Mouse (Mus musculus) layer of hippocampus, postnatal 36 days (tissue): ENCODE measurements at regions not wholly inside any gene's neighbourhood (a gene's known extent, or its start where the extent isn't known, plus 50 kb on each side); places are given as distances from the start of the nearest gene placed in this dataset.
"Not testable (repeated sequence)": the region's sequence is repeated elsewhere in the genome, so short reads cannot be mapped to it uniquely, and the experiment has no call there.

Experiments
- DNase-seq, 2 experiments: peaks; one replicate each; pipeline ENCODE4 v3.0.0; 2022

- no peak for DNase-seq
These were observed 52.1 kb upstream of the Map3k1 start for GRCm38 (mm10) chr13:111860931-111861330.

- no peak for DNase-seq
These were observed 53.5 kb upstream of the Map3k1 start for GRCm38 (mm10) chr13:111862316-111862715.

- no peak for DNase-seq
These were observed 57.2 kb upstream of the Map3k1 start for GRCm38 (mm10) chr13:111865956-111866355.

DNA sequence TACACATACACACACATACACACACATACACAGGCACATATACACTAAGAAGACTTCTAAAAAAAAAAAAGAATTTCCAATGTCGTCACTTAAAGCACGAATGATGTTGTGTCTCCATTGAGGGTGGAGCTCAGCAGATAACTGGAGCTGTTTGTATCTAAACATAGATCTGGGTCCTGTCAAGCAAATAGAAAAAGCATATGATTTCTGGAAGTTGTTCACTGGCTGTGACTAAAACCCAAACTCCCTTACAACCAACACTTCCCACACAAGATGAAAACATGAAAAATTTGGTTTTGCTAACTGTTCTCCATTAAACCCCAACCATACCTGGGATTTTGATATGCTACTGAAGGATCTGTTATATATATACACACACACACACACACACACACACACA lies 58.5 kb upstream of the Map3k1 start:
- no peak for DNase-seq

DNA sequence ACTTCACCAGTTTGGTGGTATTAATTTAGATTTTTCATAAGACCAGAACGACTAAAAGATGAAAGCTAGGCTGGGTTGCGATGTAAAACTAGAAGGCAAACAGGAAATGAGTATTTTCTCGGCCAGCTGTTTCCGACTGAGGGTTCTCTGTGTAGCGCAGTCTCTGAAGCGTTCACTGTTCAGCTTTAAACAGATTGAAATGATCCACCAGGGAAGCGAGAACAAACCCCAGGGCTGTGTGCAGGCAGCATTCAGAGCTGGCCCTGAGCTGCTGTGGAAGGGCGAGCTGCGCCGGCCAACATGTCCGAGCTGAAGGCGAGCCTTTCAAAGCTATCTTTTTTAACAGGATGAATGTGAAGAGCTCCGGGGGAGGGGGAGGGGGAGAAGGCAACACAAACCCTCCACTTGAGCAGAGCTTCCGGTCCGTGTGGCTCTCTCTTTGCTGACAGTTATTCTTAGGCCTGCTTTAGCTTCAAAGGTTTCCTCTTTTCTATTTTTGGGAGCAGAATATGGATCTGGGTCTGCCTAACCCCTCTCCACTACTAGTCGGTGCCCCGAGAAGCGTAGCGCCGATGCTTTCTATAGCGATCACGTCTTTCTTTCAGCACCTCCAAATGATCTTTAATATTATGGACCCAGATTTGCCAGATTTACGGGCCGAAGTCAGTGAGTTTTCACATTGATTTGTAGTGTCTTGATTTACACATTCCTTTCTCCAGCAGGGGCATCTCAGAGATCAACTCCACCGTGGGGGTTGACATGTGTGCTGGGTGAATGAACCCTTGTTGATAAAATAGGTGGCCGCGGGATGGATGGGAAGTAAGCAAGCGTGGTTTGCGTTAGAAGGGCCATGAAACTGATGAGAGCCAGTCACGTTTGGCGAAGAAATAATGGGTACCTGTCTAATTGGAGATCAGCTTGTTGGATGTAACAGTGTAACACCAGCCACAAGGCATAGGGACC lies 59.3 kb upstream of the Map3k1 start:
- DNase-seq: peak; percentile 12 to 25

GRCm38 (mm10) chr13:111868947-111869346 lies 60.2 kb upstream of the Map3k1 start:
- DNase-seq: no peak

DNA sequence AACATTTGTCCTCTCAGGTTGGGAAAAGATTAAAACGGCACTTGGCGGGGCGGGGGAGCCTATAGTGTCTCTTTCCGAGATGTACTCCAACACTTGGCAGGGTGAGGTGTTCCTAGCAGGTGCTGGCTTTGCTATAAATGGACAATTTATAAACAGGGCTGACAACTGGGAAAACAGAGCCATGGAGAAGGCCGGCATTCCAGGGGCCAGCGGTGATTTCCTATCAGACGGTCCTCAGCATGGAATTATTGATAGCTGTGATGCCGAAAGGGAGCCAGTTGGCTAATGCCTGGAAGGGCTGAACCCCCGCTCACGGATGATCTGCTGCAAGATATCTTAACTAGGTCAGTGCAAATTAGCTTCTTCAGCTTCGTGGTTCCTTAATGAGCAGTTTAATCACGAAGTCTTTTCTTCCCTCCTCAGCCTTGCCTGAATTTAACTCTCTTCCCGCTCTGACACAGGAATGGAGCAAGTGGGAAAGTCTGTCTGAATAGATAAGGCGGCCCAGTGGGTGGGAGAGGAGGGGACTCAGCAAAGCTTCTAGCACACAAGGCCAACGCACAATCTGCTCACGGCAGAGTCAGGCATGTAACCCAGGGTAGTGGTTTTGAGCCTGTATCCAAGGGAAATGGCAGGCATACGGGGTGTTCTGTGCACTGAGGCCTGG lies 61.1 kb upstream of the Map3k1 start:
- peak; percentile 57 to 64 for DNase-seq

DNA sequence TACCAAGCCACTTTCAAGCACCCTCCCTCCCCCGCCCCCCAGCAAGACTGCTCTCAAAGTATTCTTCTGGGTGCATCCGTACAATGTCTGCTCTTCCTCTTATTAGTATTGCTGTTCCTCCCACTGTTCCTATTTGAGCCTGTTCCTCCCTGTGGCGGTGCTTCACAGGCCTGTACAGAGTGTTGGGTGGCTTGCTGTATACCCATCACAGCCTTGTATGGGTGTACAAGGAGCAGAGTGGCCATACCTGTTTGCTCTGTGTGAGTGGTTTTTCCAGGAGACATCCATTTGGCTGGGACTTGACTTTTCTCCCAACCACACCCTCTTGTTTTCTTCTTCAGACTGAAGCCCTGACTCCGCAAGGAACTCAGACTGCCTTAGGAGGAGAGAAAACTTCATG lies 61.7 kb upstream of the Map3k1 start:
- no peak for DNase-seq

DNA sequence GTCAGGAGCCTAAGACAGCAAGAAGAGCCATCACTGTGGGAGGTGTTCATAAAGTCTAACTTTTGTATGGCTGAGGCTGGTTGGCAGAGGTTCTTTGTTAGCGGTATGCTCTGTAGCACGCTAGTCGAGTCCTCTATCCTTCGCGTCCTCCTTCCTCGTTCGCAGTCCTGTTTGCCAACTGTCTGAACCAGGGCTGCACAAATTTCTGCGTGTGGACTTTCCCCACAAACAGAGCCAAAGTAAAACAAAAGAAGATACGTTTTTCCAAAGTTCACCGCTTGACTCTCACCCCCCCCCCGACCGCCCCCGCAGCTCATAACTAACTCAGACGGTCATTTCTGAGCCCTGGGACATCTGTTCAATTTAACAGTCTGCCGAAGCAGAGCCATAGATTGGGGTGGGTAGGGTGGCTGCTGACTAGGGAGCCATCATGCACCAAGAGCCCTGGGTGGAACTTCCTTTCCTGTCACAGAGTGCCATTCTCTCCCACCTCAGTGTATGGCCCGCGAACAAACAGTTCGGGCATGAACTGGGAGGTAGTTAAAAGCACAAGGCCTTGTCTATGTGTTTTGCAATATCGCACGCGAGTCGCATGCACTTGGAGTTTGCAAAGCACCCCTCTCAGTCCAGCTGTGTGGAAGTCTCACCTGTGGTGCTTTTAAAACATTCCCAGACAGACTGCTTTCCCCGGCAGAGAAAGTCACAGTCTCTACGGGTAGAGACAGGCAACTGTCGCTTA lies 63.0 kb upstream of the Map3k1 start:
- DNase-seq: no peak

GRCm38 (mm10) chr13:111874330-111874729 lies 65.5 kb upstream of the Map3k1 start:
- DNase-seq: no peak

- DNase-seq: no peak
These were observed 67.6 kb upstream of the Map3k1 start for GRCm38 (mm10) chr13:111876404-111876803.

DNA sequence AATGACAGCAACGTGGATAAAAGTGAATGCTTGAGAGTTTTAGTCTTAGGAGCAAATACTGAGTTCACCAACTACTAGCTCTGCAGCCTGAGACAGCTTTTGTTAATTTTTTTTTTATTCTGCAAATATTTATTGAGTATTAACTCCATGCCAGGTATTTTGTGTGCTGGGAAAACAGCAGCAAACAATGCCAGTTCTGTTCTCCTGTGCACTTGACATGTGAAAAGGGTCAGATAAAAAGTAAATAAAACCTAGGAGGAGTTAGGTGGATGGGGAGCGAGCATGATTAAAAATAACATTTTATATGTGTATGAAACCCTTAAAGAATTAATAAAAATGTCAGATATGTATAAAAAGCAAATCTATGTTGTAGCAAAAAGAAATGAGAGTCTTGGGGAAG lies 68.1 kb upstream of the Map3k1 start:
- DNase-seq: no peak

DNA sequence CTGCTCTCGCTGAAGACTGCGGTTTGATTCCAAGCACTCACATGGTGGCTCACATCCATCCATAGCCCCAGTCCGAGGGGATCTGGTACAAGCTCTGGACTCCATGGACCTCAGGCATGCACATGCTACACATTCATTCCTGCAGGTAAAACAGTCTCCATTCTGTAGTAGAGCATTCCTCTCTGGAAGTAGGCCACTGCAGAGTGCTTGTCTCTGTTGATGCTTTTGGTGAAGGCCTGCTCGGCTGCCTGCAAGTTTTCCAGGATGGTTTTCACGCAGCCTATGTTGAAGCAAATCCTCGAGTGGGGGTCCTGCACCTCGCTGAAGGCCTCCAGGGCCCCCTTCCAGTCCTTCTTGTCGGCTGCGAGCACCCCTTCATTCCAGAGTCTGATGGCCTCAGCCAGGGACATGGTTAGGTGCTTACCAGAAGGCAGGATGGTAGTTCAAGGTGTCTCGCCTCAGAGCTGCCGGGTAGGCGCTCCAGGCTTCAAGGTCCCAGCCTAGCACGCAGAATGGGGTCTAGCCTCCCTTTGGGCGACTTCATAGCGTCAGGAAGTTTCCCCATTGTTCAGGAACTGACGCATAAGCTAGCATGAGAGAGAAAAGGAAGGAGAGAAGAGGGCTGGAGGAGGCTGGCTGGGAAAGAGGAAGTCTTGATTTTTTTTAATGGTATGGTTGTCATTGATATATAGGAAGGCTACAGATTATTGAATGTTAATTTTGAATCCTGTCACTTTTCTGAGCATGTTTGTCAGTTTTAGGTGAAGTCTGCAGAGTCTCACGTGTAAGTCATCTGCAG lies 75.2 kb upstream of the Map3k1 start:
- DNase-seq: not testable (repeated sequence)

DNA sequence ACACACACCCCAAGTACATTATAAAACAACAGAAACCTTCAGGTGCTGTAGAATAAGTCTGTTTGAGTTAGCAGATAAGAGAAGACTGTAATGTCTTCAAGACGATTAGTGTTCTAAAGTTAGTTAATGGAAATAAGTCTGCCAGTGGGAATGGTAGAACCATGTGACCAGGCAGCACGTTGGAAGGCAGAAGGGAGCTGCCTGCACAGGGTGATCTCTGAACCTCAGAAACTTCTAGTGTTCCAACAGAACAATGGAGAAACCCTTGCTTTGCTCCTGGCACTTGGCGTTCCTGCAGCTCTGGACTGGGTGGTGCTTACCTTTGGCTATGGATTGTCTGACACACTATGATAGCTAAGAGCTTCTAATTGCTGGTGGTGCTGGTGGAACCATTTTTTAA lies 82.0 kb upstream of the Map3k1 start:
- DNase-seq: no peak

GRCm38 (mm10) chr13:111892141-111892540 lies 83.3 kb upstream of the Map3k1 start:
- no peak for DNase-seq

DNA sequence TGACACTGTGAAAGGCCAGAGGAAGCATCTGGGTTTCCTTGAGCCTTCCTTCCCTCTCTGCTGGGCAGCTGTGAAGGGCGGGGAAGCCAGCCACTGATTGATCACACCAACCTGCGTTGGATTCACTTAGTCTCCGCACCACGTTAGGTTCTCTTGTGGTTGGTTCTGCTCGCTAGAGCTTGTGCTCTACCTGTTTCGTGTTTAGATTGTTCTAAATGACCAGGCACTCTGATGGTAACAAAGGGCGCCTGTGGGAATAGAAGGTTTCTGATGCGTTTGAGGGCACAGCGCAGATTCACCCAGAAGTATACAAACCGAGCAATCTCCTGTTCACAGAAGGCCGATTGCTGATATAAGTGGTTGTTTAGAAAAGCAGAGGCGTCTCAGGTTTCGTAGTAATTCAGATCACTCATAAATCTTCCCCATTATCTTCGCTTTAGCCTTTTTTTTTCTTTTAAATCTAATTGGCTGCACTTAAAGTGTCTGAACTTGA lies 84.5 kb upstream of the Map3k1 start:
- no peak for DNase-seq

GRCm38 (mm10) chr13:111894804-111895478 lies 86.1 kb upstream of the Map3k1 start:
- no peak for DNase-seq

DNA sequence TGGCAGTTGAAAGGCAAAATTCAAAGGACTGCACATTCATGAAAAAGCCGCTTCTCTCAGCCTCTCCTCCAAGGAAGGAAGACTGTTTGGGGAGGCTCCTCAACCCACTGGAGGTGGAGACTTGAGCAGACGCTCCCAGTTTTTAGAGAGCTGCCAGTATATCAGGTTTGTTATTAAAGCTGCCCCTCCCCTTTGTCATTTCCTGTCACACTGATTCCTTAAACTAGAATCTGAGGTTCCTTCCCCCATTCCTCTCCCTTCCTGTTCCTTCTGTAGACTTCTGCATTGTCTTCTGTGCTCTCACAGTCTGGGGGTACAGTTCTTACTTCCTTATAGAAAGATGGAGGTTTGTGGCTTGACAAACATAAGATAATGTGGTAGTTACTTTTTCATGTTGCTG lies 87.5 kb upstream of the Map3k1 start:
- no peak for DNase-seq

GRCm38 (mm10) chr13:111903361-111903760 lies 94.6 kb upstream of the Map3k1 start:
- DNase-seq: no peak

DNA sequence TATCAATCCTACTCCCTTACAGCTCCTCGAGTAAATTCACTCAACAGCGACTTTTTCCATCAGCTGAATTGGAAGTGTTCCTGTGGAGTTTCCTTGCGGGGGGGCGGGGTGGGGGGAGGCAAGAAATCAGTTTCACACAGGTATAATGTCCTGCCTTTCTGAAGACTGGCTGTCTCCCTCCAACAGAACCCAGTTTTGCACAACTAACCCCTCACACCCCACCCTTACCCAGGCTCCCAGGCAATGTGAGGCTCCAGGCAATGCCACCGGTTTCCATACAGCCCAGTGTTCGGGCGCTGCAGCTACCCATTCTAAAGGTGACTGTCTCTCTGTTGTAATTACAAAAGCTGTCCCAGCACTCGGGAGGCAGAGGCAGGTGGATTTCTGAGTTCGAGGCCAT lies 95.1 kb upstream of the Map3k1 start:
- no peak for DNase-seq

GRCm38 (mm10) chr13:111904616-111905212 lies 95.9 kb upstream of the Map3k1 start:
- peak; percentile 79 to 83 for DNase-seq
